Mouse (Mus musculus) embryonic fibroblast, embryonic 13.5 days (primary cell): ENCODE measurements around the gene Cdh11.

Experiments used
- CTCF ChIP-seq: IDR thresholded peaks from 2 replicates; pipeline ENCODE4 v1.5.1; 2011; ENCODE audit warnings: mild to moderate bottlenecking, control low read depth, low read length, moderate library complexity, borderline replicate concordance; ENCODE audit not compliant: insufficient read depth
- POLR2A ChIP-seq: IDR thresholded peaks from 2 replicates; pipeline ENCODE4 v1.6.1; 2011; ENCODE audit warnings: low read depth, mild to moderate bottlenecking, control low read depth, low read length, moderate library complexity

DNA sequence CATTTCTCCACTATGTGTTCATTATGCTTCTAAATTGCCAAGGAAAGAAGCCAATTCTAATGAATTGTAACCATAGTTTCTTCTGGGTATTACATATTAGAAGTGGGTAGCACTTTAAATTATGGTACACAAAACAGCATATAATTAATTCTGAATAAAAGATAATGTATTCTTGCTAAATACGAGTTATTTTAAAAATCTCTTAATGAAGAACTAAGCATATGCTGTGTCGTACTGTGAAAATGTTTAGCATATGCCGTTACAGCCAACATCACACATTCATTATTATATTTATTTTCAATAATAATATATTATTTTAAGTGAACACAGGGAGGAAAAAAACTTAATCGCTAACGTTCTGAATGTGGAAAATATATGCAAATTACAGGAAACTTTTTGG, 31.6 kb downstream of the Cdh11 start:
- TF ChIP-seq CTCF (no peak), POLR2A (no peak)
